Mouse (Mus musculus): ENCODE measurements around the gene Suclg1. TPM values are rescaled to one million over a fixed set of nuclear protein-coding genes. Genes with fewer than 3 reads are reported as not detected.

Gene Suclg1
- polyA plus RNA-seq, 1 experiment from 2014 or later, result 156 TPM

- WGBS, result 95% methylated on average over 11 of the region's 11 CpGs
- peaks cover 2% of the 10 kb centered on the region for H3K36me3 ChIP-seq
- H3K27me3 ChIP-seq, result no peaks in the 10 kb centered on the region
- no peak overlapping the region for H3K4me2 ChIP-seq
- H3K27ac ChIP-seq, result no peak overlapping the region
- no peak overlapping the region for H3K9ac ChIP-seq
- peaks cover 13% of the 10 kb centered on the region for H3K4me1 ChIP-seq
- no peak overlapping the region for H3K4me3 ChIP-seq
- ATAC-seq (ENCODE audit: insufficient number of reproducible peaks, insufficient read depth, low FRiP score, low TSS enrichment, low read depth), result no peak
- H3K9me3 ChIP-seq, result no peaks in the 10 kb centered on the region
These were observed 3.2 kb downstream of the Suclg1 start for GRCm38 (mm10) chr6:73251336-73251735.

- Histone ChIP-seq H3K4me1 (peaks cover 13% of the 10 kb centered on the region), H3K9ac (no peak overlapping the region), H3K4me2 (no peak overlapping the region), H3K4me3 (no peak overlapping the region), H3K9me3 (no peaks in the 10 kb centered on the region), H3K27ac (no peak overlapping the region), H3K27me3 (no peaks in the 10 kb centered on the region), H3K36me3 (peaks cover 11% of the 10 kb centered on the region)
- ATAC-seq (ENCODE audit: insufficient number of reproducible peaks, insufficient read depth, low FRiP score, low TSS enrichment, low read depth), result no peak
These were observed 4.2 kb downstream of the Suclg1 start for GRCm38 (mm10) chr6:73252396-73252795.

GRCm38 (mm10) chr6:73253006-73253405, 4.8 kb downstream of the Suclg1 start:
- WGBS, result 85% methylated on average over 2 of the region's 2 CpGs
- Histone ChIP-seq H3K4me2 (no peak overlapping the region), H3K9ac (no peak overlapping the region), H3K36me3 (peaks cover 15% of the 10 kb centered on the region), H3K27ac (no peak overlapping the region), H3K9me3 (no peaks in the 10 kb centered on the region), H3K27me3 (no peaks in the 10 kb centered on the region), H3K4me3 (no peak overlapping the region), H3K4me1 (peaks cover 13% of the 10 kb centered on the region)
- no peak for ATAC-seq (ENCODE audit: insufficient number of reproducible peaks, insufficient read depth, low FRiP score, low TSS enrichment, low read depth)

- peaks cover 13% of the 10 kb centered on the region for H3K4me1 ChIP-seq
- no peak overlapping the region for H3K9ac ChIP-seq
- no peak overlapping the region for H3K4me3 ChIP-seq
- peaks cover 19% of the 10 kb centered on the region for H3K36me3 ChIP-seq
- WGBS, result 84% methylated on average over 4 of the region's 4 CpGs
- no peaks in the 10 kb centered on the region for H3K9me3 ChIP-seq
- no peak overlapping the region for H3K4me2 ChIP-seq
- no peak for ATAC-seq (ENCODE audit: insufficient number of reproducible peaks, insufficient read depth, low FRiP score, low TSS enrichment, low read depth)
- no peak overlapping the region for H3K27ac ChIP-seq
- no peaks in the 10 kb centered on the region for H3K27me3 ChIP-seq
These were observed 5.4 kb downstream of the Suclg1 start for GRCm38 (mm10) chr6:73253584-73253983.

- WGBS, result 82% methylated on average over 9 of the region's 9 CpGs
- ATAC-seq (ENCODE audit: insufficient number of reproducible peaks, insufficient read depth, low FRiP score, low TSS enrichment, low read depth), result no peak
- H3K27ac ChIP-seq, result no peak overlapping the region
- H3K9ac ChIP-seq, result no peak overlapping the region
- H3K4me3 ChIP-seq, result no peak overlapping the region
- H3K4me1 ChIP-seq, result peaks cover 7% of the 10 kb centered on the region
- no peaks in the 10 kb centered on the region for H3K9me3 ChIP-seq
- no peak overlapping the region for H3K4me2 ChIP-seq
- no peaks in the 10 kb centered on the region for H3K27me3 ChIP-seq
- H3K36me3 ChIP-seq, result peaks cover 29% of the 10 kb centered on the region
These were observed 6.4 kb downstream of the Suclg1 start for GRCm38 (mm10) chr6:73254307-73255228.

- no peaks in the 10 kb centered on the region for H3K9me3 ChIP-seq
- no peak overlapping the region for H3K4me2 ChIP-seq
- ATAC-seq (ENCODE audit: insufficient number of reproducible peaks, insufficient read depth, low FRiP score, low TSS enrichment, low read depth), result no peak
- no peaks in the 10 kb centered on the region for H3K4me1 ChIP-seq
- H3K9ac ChIP-seq, result no peak overlapping the region
- no peaks in the 10 kb centered on the region for H3K27me3 ChIP-seq
- H3K27ac ChIP-seq, result no peak overlapping the region
- WGBS, result 88% methylated on average over 7 of the region's 7 CpGs
- no peak overlapping the region for H3K4me3 ChIP-seq
- H3K36me3 ChIP-seq, result peaks cover 45% of the 10 kb centered on the region
These were observed 8.9 kb downstream of the Suclg1 start for GRCm38 (mm10) chr6:73257068-73257467.

- no peaks in the 10 kb centered on the region for H3K27me3 ChIP-seq
- H3K4me3 ChIP-seq, result no peak overlapping the region
- peaks cover 70% of the 10 kb centered on the region for H3K36me3 ChIP-seq
- H3K4me2 ChIP-seq, result no peak overlapping the region
- no peak for ATAC-seq (ENCODE audit: insufficient number of reproducible peaks, insufficient read depth, low FRiP score, low TSS enrichment, low read depth)
- no peak overlapping the region for H3K9ac ChIP-seq
- no peaks in the 10 kb centered on the region for H3K4me1 ChIP-seq
- 91% methylated on average over 6 of the region's 6 CpGs for WGBS
- H3K27ac ChIP-seq, result no peak overlapping the region
- no peaks in the 10 kb centered on the region for H3K9me3 ChIP-seq
These were observed 11.9 kb downstream of the Suclg1 start for GRCm38 (mm10) chr6:73260110-73260509.

- no peak overlapping the region for H3K27ac ChIP-seq
- ATAC-seq (ENCODE audit: insufficient number of reproducible peaks, insufficient read depth, low FRiP score, low TSS enrichment, low read depth), result no peak
- no peaks in the 10 kb centered on the region for H3K27me3 ChIP-seq
- H3K36me3 ChIP-seq, result peaks cover 70% of the 10 kb centered on the region
- no peak overlapping the region for H3K9ac ChIP-seq
- no peaks in the 10 kb centered on the region for H3K9me3 ChIP-seq
- no peaks in the 10 kb centered on the region for H3K4me1 ChIP-seq
- H3K4me3 ChIP-seq, result no peak overlapping the region
- 42% methylated on average over 2 of the region's 2 CpGs for WGBS
- H3K4me2 ChIP-seq, result no peak overlapping the region
These were observed 16.6 kb downstream of the Suclg1 start for GRCm38 (mm10) chr6:73264801-73265200.

GRCm38 (mm10) chr6:73267738-73268311, 19.6 kb downstream of the Suclg1 start:
- no peak for ATAC-seq (ENCODE audit: insufficient number of reproducible peaks, insufficient read depth, low FRiP score, low TSS enrichment, low read depth)
- peaks cover 79% of the 10 kb centered on the region for H3K36me3 ChIP-seq
- H3K9ac ChIP-seq, result no peak overlapping the region
- no peak overlapping the region for H3K4me3 ChIP-seq
- no peaks in the 10 kb centered on the region for H3K4me1 ChIP-seq
- 93% methylated on average over 8 of the region's 8 CpGs for WGBS
- H3K9me3 ChIP-seq, result no peaks in the 10 kb centered on the region
- no peaks in the 10 kb centered on the region for H3K27me3 ChIP-seq
- H3K4me2 ChIP-seq, result no peak overlapping the region
- H3K27ac ChIP-seq, result no peak overlapping the region

- no peak for ATAC-seq (ENCODE audit: insufficient number of reproducible peaks, insufficient read depth, low FRiP score, low TSS enrichment, low read depth)
- 94% methylated on average over 3 of the region's 3 CpGs for whole genome bisulfite sequencing
- Histone ChIP-seq H3K27ac (no peak overlapping the region), H3K4me1 (no peaks in the 10 kb centered on the region), H3K9me3 (no peaks in the 10 kb centered on the region), H3K36me3 (peaks cover 75% of the 10 kb centered on the region), H3K9ac (no peak overlapping the region), H3K4me2 (no peak overlapping the region), H3K4me3 (no peak overlapping the region), H3K27me3 (no peaks in the 10 kb centered on the region)
These were observed 21.2 kb downstream of the Suclg1 start for GRCm38 (mm10) chr6:73269374-73269773.

- no peaks in the 10 kb centered on the region for H3K4me1 ChIP-seq
- H3K27ac ChIP-seq, result no peak overlapping the region
- H3K4me3 ChIP-seq, result no peak overlapping the region
- H3K27me3 ChIP-seq, result no peaks in the 10 kb centered on the region
- 87% methylated on average over 3 of the region's 3 CpGs for WGBS
- H3K9me3 ChIP-seq, result no peaks in the 10 kb centered on the region
- H3K36me3 ChIP-seq, result peaks cover 80% of the 10 kb centered on the region
- H3K9ac ChIP-seq, result no peak overlapping the region
- ATAC-seq (ENCODE audit: insufficient number of reproducible peaks, insufficient read depth, low FRiP score, low TSS enrichment, low read depth), result no peak
- H3K4me2 ChIP-seq, result no peak overlapping the region
These were observed 23.4 kb downstream of the Suclg1 start for GRCm38 (mm10) chr6:73271546-73272091.

- WGBS, result 90% methylated on average over 5 of the region's 5 CpGs
- ATAC-seq (ENCODE audit: insufficient number of reproducible peaks, insufficient read depth, low FRiP score, low TSS enrichment, low read depth), result no peak
- no peak overlapping the region for H3K9ac ChIP-seq
- no peaks in the 10 kb centered on the region for H3K9me3 ChIP-seq
- H3K4me3 ChIP-seq, result no peak overlapping the region
- H3K4me2 ChIP-seq, result no peak overlapping the region
- peaks cover 80% of the 10 kb centered on the region for H3K36me3 ChIP-seq
- no peaks in the 10 kb centered on the region for H3K4me1 ChIP-seq
- H3K27me3 ChIP-seq, result no peaks in the 10 kb centered on the region
- no peak overlapping the region for H3K27ac ChIP-seq
These were observed 26.8 kb downstream of the Suclg1 start for GRCm38 (mm10) chr6:73275002-73275401.

Data from embryonic facial prominence, embryonic 13.5 days (tissue).